Mouse (Mus musculus): Measurements from ENCODE around the gene Mapk10. TPM values are rescaled to one million over a fixed set of nuclear protein-coding genes. Genes with fewer than 3 reads are reported as not detected.
A peak's percentile ranks its signal among the peaks of the same experiment; 100 is the strongest.

The Mapk10 gene
- polyA plus RNA-seq, 1 experiment = 36.1 TPM

DNA sequence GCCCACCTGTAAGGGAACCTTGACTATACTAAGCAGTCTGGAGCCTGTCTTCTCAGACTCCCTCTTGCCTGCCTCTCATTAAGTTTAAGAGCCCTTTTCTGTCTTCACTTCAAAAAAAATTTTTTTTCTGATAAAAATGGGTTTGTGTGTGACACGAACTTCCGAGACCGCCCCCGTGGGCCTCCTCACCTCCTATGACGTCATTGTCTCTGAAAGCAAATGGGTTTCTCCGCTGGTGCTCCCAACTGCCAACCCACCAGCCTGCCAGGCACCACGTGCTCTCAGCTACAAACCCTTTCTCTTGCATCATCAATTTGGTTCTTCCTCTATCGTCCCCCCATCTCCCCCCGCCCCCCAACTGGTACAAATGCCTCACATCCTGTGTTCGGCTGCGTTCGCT lies 307.1 kb downstream of the Mapk10 start:
- peak; percentile 41; the same call in 1 of the 2 replicates for TF ChIP-seq POLR2A (IDR thresholded peaks at IDR 0.05; ENCODE audit: control insufficient read depth, low read depth, low read length)
- TF ChIP-seq CTCF (IDR thresholded peaks at IDR 0.05; ENCODE audit: control insufficient read depth, insufficient read depth, insufficient replicate concordance, low read depth, low read length) = no peak
- peak overlapping the region; percentile 80 for H3K4me3 ChIP-seq (ENCODE audit: control insufficient read depth, low read depth, low read length)
- H3K36me3 ChIP-seq (ENCODE audit: control insufficient read depth, insufficient read depth, low read length) = no peaks in the 10 kb centered on the region
- H3K27ac ChIP-seq (ENCODE audit: control insufficient read depth, insufficient read depth, low read depth, low read length) = peak overlapping the region; percentile 51; the same call in 1 of the 2 replicates
- no peaks in the 10 kb centered on the region for H3K27me3 ChIP-seq (ENCODE audit: control insufficient read depth, insufficient read depth, low read length)
- H3K4me1 ChIP-seq (ENCODE audit: control insufficient read depth, insufficient read depth, low read length) = peaks cover 4% of the 10 kb centered on the region

DNA sequence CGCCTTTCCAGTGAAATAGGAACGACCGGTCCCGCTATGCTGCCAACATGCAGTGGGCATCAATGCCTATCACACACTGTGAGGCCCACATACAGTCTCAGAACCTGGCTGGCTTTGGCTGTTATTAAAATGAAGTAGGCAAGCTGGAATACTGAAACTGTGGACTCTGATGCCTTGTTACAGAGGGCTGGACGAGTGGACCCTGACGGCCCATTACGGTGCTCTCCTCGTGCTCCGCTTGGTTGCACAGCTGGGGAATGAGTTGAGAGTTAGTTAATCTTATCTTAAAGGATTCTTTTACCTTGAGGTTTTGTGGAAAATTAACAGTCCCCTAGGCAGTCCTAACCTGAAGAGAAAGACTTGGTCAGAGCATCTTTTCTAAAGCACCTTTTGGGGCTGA lies 307.6 kb downstream of the Mapk10 start:
- TF ChIP-seq POLR2A (IDR thresholded peaks at IDR 0.05; ENCODE audit: control insufficient read depth, low read depth, low read length) = no peak
- TF ChIP-seq CTCF (IDR thresholded peaks at IDR 0.05; ENCODE audit: control insufficient read depth, insufficient read depth, insufficient replicate concordance, low read depth, low read length) = no peak
- Histone ChIP-seq H3K4me1 (ENCODE audit: control insufficient read depth, insufficient read depth, low read length) (peaks cover 4% of the 10 kb centered on the region), H3K27ac (ENCODE audit: control insufficient read depth, insufficient read depth, low read depth, low read length) (no peak overlapping the region), H3K4me3 (ENCODE audit: control insufficient read depth, low read depth, low read length) (peak overlapping the region; percentile 80), H3K36me3 (ENCODE audit: control insufficient read depth, insufficient read depth, low read length) (no peaks in the 10 kb centered on the region), H3K27me3 (ENCODE audit: control insufficient read depth, insufficient read depth, low read length) (no peaks in the 10 kb centered on the region)

DNA sequence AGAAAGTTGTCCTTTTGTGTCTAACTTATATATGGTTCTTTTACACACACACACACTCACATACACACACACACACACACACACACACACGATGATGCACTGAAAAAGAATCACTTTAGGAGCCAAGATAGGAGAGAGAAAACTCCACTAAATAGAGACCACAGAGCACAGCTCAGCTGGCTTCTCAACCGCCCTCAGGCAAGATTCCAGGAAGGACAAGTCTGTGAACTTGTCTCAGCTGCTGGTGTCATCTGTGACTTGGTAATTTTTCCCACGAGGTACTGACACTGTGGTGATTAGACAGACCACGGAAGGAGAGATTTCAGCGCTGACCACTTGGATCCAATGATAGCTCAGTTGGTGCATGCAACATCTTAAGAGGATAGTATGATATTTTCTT lies 310.0 kb downstream of the Mapk10 start:
- no peak for TF ChIP-seq CTCF (IDR thresholded peaks at IDR 0.05; ENCODE audit: control insufficient read depth, insufficient read depth, insufficient replicate concordance, low read depth, low read length)
- TF ChIP-seq POLR2A (IDR thresholded peaks at IDR 0.05; ENCODE audit: control insufficient read depth, low read depth, low read length) = no peak
- Histone ChIP-seq H3K36me3 (ENCODE audit: control insufficient read depth, insufficient read depth, low read length) (no peaks in the 10 kb centered on the region), H3K27ac (ENCODE audit: control insufficient read depth, insufficient read depth, low read depth, low read length) (no peak overlapping the region), H3K4me1 (ENCODE audit: control insufficient read depth, insufficient read depth, low read length) (peaks cover 4% of the 10 kb centered on the region), H3K4me3 (ENCODE audit: control insufficient read depth, low read depth, low read length) (no peak overlapping the region), H3K27me3 (ENCODE audit: control insufficient read depth, insufficient read depth, low read length) (no peaks in the 10 kb centered on the region)

DNA sequence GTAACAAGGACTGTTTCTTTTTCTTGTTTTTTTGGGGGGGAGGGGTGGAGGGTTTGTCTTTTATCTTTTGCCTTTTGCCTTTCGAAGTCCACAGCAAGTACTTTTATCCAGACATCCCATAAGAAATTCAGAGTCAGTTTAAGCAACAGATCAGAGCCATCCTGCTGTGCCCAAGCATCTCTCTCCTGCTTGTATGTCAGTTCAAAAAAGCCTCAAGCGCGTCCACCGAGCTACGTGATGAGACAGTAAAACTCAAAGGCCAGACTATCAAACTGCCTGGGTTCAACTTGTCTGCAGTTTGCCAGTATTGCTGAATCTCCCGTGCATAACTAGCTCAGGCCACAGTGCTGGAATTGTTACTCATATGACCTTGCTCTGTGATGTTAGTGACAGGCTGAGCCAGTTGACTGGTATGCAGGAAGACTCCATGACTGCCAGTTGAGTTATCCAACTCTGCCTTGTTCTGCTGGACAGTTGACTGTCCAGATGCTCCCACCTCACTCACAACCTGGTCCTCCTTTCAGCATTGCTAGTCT lies 311.4 kb downstream of the Mapk10 start:
- no peak overlapping the region for H3K27ac ChIP-seq (ENCODE audit: control insufficient read depth, insufficient read depth, low read depth, low read length)
- no peaks in the 10 kb centered on the region for H3K27me3 ChIP-seq (ENCODE audit: control insufficient read depth, insufficient read depth, low read length)
- TF ChIP-seq POLR2A (IDR thresholded peaks at IDR 0.05; ENCODE audit: control insufficient read depth, low read depth, low read length) = no peak
- no peak for TF ChIP-seq CTCF (IDR thresholded peaks at IDR 0.05; ENCODE audit: control insufficient read depth, insufficient read depth, insufficient replicate concordance, low read depth, low read length)
- H3K36me3 ChIP-seq (ENCODE audit: control insufficient read depth, insufficient read depth, low read length) = no peaks in the 10 kb centered on the region
- H3K4me3 ChIP-seq (ENCODE audit: control insufficient read depth, low read depth, low read length) = no peak overlapping the region
- peaks cover 4% of the 10 kb centered on the region for H3K4me1 ChIP-seq (ENCODE audit: control insufficient read depth, insufficient read depth, low read length)

DNA sequence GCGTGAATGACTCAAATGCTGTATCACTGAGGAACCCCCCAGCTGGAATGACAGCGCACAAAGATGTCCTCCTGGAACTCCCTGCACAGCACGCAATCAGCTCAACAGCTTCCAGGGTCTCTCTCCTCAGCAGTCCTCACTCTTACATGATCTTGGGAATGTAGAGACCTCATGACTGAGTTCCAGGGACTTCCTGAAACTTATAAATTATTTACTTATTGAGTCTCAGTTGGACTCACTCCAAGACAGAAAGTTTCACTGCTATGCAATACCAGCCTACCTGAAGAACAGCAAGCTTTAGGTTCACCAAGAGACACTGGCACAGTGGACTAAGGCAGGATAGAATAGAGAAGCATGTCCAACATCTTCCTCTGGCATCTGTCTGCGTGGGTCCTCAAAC lies 312.8 kb downstream of the Mapk10 start:
- no peaks in the 10 kb centered on the region for H3K27me3 ChIP-seq (ENCODE audit: control insufficient read depth, insufficient read depth, low read length)
- no peak overlapping the region for H3K27ac ChIP-seq (ENCODE audit: control insufficient read depth, insufficient read depth, low read depth, low read length)
- H3K4me3 ChIP-seq (ENCODE audit: control insufficient read depth, low read depth, low read length) = no peak overlapping the region
- H3K36me3 ChIP-seq (ENCODE audit: control insufficient read depth, insufficient read depth, low read length) = no peaks in the 10 kb centered on the region
- no peaks in the 10 kb centered on the region for H3K4me1 ChIP-seq (ENCODE audit: control insufficient read depth, insufficient read depth, low read length)
- TF ChIP-seq CTCF (IDR thresholded peaks at IDR 0.05; ENCODE audit: control insufficient read depth, insufficient read depth, insufficient replicate concordance, low read depth, low read length) (no peak), POLR2A (IDR thresholded peaks at IDR 0.05; ENCODE audit: control insufficient read depth, low read depth, low read length) (no peak)

DNA sequence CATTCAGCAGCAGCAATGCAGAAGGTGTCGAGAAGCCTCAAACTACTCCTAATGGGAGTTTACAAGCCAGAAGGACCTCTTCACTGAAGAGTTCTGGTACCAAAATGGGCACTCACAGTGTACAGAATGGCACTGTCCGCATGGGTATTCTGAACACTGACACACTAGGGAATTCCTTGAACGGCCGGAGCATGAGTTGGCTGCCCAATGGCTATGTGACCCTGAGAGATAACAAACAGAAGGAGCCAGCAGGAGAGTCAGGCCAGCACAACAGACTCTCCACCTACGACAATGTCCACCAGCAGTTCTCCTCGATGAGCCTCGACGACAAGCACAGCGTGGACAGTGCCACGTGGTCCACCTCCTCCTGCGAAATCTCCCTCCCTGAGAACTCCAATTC lies 318.9 kb downstream of the Mapk10 start:
- H3K36me3 ChIP-seq (ENCODE audit: control insufficient read depth, insufficient read depth, low read length) = no peaks in the 10 kb centered on the region
- H3K27ac ChIP-seq (ENCODE audit: control insufficient read depth, insufficient read depth, low read depth, low read length) = no peak overlapping the region
- no peak overlapping the region; the same call in 1 of the 2 replicates for H3K4me3 ChIP-seq (ENCODE audit: control insufficient read depth, low read depth, low read length)
- H3K27me3 ChIP-seq (ENCODE audit: control insufficient read depth, insufficient read depth, low read length) = no peaks in the 10 kb centered on the region
- no peak for TF ChIP-seq CTCF (IDR thresholded peaks at IDR 0.05; ENCODE audit: control insufficient read depth, insufficient read depth, insufficient replicate concordance, low read depth, low read length)
- no peak for TF ChIP-seq POLR2A (IDR thresholded peaks at IDR 0.05; ENCODE audit: control insufficient read depth, low read depth, low read length)
- peaks cover 6% of the 10 kb centered on the region for H3K4me1 ChIP-seq (ENCODE audit: control insufficient read depth, insufficient read depth, low read length)

DNA sequence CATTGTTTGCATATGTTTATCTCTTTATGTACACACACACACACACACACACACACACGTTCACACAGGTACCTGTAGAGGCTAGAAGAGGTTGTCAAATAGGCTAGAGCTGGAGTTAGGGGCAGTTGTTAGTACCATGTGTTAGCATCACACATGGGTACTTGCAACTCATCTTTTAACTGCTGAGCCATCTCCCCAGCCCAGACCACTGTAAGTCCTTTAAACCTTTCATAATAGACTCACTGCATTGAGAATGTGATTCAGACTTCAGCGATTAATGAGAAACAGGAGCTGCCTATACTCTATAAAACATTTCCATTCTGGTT lies 322.0 kb downstream of the Mapk10 start:
- no peak overlapping the region for H3K4me3 ChIP-seq (ENCODE audit: control insufficient read depth, low read depth, low read length)
- H3K27ac ChIP-seq (ENCODE audit: control insufficient read depth, insufficient read depth, low read depth, low read length) = no peak overlapping the region
- peaks cover 6% of the 10 kb centered on the region for H3K4me1 ChIP-seq (ENCODE audit: control insufficient read depth, insufficient read depth, low read length)
- no peak for TF ChIP-seq POLR2A (IDR thresholded peaks at IDR 0.05; ENCODE audit: control insufficient read depth, low read depth, low read length)
- TF ChIP-seq CTCF (IDR thresholded peaks at IDR 0.05; ENCODE audit: control insufficient read depth, insufficient read depth, insufficient replicate concordance, low read depth, low read length) = no peak
- H3K36me3 ChIP-seq (ENCODE audit: control insufficient read depth, insufficient read depth, low read length) = no peaks in the 10 kb centered on the region
- H3K27me3 ChIP-seq (ENCODE audit: control insufficient read depth, insufficient read depth, low read length) = no peaks in the 10 kb centered on the region
